Mouse (Mus musculus): ENCODE results near the gene Fry.

GRCm38 (mm10) chr5:150543184-150543583, 424.7 kb downstream of the Fry start:
- TF ChIP-seq CTCF (IDR thresholded peaks at IDR 0.05; ENCODE audit: borderline replicate concordance, insufficient read depth, low read length) (no peak), POLR2A (IDR thresholded peaks at IDR 0.05; ENCODE audit: low read depth, low read length) (no peak)

Data from embryonic fibroblast, embryonic 13.5 days (primary cell).